Mouse (Mus musculus): ENCODE measurements around the gene Arih1.
"Not testable (repeated sequence)": the region's sequence is repeated elsewhere in the genome, so short reads cannot be mapped to it uniquely, and the experiment has no call there.

Gene Arih1

DNA sequence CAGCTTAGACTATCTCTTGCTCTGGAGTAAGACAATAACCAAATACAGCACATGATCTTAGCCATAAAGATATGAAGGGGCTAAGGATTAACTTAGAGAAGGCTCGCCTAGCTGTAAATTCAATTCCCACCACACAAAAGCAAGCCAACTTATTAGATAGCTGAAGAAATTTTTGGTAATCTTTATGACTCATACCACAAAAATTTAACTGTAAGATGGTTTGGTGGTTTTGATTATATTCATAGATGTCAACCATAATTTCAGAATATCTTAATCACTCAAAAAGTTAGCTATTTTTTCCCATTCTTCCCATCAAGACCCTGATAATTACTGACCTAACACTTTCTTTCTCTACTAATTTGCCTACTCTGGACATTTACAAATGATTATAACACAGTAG lies 17.0 kb downstream of the Arih1 start:
- intact Hi-C loops (cut with DNase I) = no loop called here

DNA sequence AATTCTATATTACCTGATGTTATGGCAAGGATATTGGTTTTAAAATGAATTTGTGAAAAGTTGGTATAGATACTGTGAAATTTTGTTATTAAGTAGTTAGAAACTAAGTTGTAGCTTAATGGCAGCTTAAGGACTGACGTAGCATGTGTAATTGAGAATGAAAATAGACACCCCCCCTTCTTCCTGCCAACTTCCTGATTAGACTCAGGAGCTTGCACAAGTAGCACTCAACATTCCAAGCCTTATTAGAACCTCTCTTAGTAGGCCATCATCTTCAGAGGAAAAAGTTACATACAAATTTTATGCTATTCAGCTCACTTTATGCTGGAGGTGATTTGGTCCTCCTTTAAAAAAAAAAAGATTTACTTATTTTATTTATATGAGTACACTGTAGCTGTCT lies 22.1 kb downstream of the Arih1 start:
- intact Hi-C loops (cut with DNase I) = no loop called here

DNA sequence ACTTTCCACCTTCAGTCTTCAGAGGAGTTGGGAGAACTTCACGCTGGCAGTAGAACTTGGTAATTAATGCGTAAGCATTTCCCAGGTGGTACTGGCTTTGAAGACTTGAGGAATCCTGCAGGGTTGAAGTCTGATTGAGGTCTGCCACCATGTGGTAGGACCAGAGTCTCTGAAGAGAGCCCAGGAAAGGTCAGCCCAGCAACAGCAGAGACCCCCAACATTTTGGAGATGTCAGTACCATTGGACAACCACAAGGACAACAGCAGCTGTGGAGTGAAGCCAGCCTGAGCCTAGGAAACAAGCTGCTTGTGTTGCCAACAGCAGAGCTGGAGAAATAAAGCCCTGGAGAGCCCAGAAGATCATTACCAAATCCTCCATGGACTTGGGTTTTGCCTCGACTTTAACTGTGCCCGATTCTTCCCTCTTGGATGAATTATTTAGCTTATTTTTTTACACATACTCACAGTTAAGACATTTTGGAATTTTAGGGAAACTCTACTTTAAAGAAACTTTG lies 27.4 kb downstream of the Arih1 start:
- intact Hi-C loops (cut with DNase I) = no loop called here

DNA sequence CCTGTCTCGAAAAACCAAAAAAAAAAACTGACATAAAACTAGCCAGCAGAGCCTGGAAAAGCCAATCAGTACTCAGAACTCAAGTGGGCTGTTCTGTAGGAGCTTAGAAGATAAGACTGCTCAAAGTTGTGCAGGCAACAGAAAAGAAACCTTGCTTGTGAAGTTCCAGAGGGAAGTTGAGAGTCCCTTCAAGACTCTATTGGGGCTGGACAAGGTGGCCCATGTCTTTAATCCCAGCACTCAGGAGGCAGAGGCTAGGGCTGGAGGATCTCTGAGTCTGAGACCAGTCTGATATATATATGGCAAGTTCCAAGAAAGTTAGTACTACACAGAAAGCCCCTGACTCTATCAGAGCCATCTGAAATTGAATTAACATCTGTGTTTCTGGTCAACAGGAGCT lies 28.0 kb downstream of the Arih1 start:
- intact Hi-C loops (cut with DNase I) = no loop called here

DNA sequence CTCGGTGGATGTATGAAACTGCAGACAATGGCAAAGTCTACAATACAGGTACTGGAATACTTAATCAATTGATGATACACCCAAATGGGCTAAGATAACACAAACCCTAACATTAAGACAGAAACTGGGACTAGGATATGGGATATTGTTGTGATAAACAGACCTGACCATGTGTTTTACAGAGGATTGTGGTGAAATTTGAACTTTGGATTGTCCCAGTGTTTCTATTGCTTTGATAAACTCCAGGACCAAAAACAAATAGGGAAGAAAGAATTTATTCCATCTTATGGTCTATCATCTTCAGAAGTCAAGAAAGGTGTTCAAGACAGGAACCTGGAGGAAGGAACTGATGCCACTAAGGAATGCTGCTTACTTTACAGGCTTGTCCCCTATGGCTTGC lies 28.7 kb downstream of the Arih1 start:
- intact Hi-C loops (cut with DNase I) = no loop called here

DNA sequence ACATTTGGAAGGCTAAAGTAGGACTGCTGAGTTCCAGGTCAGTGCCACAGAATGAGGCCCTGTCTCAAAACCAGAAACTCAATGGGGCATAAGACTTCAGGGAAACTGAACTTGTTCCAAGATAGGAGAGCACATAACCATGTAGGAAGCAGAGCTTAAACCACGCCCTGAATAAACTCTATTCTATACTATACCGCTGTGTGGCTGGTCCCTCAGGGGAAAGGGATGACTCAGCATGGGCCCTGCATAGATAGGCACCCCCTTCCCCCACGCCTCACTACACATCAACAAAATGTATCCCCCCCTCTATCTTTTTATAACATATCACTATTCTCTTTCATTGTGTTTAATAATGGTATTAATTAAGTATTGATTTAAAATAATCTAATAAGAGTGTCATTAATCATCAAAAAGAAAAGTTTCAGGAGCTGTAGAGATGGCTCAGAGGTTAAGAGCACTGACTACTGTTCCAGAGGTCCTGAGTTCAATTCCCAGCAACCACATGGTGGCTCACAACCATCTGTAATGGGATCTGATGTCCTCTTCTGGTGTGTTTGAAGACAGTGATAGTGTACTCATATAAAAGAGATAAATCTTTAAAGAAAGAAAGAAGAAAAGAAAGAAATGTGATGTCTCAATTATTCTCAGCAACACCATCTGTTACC lies 30.9 kb downstream of the Arih1 start:
- intact Hi-C loops (cut with DNase I) = no loop called here

DNA sequence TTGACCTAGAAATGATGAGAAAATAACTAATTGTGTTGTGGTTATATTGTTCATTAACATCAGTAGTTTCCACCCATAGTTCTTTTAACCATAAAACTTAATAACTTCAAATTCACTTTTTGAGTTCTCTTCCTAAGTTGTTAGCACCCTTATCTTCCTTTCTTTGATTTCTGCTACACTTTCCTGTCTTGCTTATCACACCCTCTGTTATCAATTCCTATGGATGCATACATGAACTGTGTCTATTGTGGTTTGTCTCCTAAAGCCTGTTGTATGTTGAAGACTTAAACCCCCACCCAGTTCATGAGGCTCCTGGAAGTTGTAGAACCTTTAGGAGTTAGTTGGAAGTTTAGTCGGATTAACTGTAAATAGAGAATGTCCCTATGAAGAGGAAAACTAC lies 52.7 kb downstream of the Arih1 start:
- intact Hi-C loops (cut with DNase I) = no loop called here

DNA sequence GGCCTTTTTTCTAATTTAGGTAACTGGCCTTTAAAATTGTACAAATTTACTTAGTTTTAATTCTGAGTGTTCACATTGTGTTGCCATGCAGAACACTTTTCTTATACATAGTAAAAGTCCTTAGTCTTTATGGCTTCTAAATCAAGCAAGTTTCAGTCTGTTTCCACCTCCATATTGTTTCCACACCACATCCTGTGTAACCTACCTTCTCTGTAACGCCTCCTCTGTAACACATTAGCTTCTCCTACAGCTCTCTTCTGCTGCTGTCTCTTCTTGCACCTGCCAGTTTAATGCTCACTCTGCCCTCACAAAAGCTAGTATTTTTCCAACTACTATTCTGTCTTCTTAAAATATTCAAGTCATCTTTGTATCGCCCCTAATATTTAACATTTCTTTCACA lies 54.8 kb downstream of the Arih1 start:
- intact Hi-C loops (cut with DNase I) = no loop called here

DNA sequence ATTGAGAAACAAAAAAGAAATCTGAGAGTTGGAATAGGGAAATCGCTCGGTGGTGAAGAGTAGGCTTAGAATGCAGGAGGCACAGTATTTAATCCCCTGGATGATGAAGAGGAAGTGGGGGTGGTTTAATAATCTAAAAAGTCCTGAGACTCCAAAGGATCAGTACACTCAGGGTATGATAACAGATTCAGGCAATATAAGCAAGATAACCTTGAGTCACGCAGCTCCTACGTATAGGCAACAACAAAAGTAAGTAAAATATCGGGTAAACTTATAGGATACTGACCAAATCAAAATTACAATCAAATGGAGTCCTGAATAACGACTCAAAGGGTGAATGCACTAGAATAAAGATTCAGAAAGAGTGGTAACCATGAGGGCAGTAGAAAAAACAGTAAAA lies 65.9 kb downstream of the Arih1 start:
- intact Hi-C loops (cut with DNase I) = no loop called here

DNA sequence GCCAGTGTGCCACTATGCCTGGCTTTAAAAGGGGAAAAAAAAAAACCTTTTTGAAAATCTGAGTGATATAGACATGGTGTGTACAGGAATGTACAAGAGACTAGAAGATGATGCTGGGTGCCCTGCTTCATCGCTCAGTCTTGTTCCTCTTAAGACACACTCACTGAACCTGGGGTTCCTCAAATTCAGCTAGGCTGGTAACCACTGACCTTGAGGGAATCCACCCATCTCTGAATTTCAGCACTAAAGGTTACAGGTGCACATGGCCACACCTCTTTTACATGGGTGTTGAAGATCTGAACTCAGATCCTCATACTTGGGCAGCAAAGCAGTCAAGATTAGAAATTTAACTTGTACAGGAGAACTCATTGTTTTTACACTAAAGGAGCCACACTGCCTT lies 79.1 kb downstream of the Arih1 start:
- intact Hi-C loops (cut with DNase I) = no loop called here

DNA sequence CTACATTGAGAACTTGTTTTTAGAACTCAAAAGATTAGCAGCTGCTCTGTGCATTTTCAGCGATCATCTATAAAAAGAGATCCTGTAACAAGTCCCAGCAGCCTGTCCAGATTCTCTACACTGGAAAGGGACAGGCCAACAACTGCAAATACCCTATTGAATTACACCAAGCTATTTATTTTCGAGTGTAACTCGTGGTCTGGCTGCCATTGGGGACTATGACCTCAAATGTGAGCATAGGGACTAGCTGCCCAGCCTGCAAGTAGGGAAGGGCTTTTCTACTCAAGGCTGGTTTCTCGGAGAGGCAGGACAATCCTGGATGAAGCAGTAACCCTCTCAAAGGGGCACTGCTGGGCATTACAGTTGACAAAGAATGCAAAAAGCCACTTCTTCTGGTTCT lies 97.3 kb downstream of the Arih1 start:
- intact Hi-C loops (cut with DNase I) = no loop called here

DNA sequence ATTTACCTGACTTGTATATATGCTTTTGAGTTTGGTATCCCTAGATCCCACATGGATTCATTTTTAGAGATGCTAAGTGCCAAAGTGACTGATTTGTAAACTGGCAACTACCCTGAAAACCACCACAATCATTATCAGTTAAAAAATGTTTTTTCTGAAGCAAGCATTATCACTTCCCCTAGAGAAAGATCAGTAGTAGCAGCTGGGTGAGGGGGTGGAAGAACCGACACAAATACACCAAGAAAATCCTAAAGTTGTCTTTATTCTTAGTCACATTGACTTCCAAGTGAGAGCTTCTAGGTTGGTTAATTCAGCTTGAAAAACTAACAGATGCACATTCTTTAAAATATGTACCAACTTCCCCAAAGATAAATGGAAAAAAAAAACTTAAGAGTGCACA lies 98.1 kb downstream of the Arih1 start:
- intact Hi-C loops (cut with DNase I) = no loop called here

DNA sequence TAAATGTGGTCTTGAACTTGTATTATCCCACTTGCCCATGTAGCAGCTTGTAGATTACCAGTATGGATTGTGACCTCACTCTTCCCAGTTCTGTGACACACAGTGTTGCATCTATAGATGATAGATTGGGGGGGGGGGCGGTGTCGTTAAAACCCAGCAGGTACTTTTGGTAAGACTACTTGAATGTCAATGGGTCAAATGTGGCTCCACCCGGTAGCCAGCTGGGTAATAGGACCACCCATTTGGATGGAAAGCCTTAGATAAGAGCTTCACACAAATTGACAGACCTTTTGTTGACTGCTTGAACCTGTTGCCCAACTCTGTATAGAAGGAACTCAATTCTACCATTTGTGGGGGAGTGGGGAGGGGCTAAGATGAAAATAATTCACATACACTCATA lies 99.0 kb downstream of the Arih1 start:
- intact Hi-C loops (cut with DNase I) = no loop called here

DNA sequence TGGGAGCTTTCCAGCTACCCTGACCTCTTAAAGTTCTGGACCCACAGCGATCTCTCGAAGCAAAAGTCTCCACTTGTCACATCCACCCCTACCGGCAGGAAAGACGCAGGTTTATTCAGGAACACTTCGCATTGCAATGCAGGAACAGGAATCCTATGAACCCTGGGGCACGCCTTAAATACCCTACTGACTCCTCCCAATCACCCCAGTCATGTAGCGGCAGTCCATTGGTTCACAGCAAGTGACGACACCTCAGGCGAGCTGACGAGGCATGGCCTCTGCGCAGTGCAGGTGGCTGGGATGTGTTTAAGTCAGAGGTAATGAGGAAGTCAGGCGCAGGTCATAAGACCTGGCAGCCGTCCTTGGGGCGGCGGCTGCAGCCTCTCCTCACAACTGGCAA lies 110.8 kb downstream of the Arih1 start:
- intact Hi-C loops (cut with DNase I) = no loop called here

DNA sequence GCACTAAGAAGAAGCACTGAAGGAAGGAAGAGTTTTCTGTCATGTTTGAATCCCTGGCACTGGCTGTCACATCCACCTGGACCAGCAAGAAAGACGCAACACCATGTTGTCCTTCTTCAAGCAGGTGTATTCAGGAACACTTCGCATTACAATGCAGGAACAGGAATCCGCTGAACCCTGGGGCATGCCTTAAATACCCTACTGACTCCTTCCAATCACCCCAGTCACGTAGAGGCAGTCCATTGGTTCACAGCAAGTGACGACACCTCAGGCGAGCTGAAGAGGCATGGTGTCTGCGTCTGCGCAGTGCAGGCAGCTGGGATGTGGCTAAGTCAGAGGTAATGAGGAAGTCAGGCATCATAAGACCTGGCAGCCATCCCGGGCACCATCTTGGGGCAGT lies 116.8 kb downstream of the Arih1 start:
- intact Hi-C loops (cut with DNase I) = no loop called here

DNA sequence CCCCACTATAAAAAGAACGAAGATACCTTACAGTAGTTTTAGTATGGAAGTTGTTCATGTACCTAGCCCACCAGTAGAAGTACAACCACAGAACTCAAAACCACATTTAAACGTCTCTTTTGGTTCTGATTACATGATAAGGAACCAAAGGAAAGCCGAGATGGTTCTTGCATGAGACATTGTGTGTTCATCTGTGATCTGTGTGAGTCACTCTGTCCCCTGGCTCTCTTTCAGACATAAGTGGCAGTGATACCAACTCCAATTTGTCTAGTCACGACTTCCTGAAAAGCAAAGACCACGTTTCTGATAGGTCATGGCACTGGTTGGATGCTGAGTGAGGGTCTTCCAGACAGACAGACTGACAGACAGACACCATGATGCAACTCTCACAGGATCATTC lies 117.2 kb downstream of the Arih1 start:
- intact Hi-C loops (cut with DNase I) = no loop called here

DNA sequence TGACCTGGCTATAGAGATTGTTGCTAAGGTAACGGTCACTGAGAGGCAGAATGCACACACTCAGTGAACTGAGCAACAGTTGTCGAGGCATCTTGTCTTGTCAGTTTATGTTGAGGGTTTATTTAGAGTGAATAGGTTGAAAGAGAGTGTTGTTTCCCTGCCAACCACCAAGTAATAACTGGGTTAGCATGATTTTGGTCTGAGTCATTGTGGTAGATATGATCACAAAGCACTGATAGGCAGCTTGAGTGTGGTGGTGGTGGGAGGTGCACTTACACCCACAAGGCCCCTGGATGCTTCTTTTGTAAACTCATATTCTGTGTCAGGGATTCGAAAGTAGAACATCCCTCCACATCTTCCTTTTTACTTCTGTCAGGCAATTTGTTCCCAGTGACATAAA lies 125.9 kb downstream of the Arih1 start:
- intact Hi-C loops (cut with DNase I) = not testable (repeated sequence)

DNA sequence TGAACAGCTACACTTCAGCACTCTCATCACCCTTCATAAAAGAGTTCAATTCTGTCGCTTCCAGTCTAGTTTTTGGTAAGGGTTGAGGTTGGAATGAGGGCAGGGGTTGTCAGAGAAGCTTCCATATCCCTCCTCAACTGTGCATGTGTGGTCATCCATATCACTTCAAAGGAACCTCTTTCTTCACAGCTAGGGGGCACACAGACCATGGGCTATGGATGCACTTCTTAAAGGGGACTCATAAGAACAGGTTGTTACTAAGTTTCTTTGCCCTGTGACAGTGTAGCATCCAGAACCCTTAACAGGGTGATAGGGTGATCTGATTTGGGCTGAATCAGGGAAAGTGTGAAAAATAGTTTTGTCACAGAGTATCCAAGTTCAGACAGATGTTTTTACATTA lies 128.4 kb downstream of the Arih1 start:
- intact Hi-C loops (cut with DNase I) = not testable (repeated sequence)

DNA sequence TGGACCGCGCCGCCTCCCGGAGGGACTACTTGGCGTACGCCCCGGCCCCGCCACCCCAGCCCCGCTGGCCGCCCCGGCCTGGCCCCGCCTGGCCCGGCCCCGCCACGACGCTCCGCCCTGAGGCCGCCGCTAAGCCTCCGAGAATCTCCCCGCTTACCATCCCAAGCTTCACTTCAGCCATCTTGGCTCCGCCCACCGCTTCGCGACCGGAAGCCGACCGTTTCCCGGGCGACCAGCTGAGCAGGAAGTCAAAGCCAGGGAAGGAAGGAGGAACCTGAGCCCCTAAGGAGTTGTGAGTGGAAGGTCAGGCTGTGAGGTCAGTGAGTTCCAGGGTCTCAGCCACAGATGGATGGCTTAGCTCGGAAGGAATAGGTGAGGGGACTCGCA lies 133.2 kb downstream of the Arih1 start, which contains the start of gene Bbs4:
Bbs4 (minus strand) TSS at position 256 of the 387 bp plus-strand sequence.
- intact Hi-C loops (cut with DNase I) = no loop called here

DNA sequence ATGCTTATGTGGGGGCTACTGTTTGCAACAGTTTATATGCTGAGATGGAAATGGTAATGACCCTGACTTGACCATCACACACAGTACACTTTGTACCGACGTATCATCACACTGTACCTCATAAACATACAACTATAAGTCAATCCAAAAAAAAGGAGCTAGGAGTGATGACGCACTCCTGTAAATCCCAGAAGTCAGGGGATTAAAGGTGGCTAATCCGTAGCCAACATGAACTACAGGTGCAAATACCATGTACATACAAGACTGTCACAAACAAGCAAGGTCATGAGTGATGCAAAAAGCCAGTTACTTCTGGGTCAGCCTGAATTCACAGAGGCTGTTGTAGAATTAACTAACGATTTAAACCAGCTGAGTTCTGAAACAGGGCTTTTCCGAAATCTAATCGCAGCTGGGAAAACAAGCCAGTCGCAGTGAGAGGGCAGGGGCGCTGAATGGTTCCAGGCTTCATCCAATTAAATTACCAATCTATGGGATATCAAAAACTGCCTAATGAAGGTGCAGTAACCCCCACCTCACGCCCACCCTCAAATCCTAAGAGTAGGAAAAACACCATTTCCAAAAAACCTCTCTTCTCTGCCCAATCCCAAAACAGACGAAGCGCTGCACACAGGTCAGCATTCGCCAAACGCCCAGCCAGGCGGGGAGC lies 133.7 kb downstream of the Arih1 start:
- intact Hi-C loops (cut with DNase I) = no loop called here

DNA sequence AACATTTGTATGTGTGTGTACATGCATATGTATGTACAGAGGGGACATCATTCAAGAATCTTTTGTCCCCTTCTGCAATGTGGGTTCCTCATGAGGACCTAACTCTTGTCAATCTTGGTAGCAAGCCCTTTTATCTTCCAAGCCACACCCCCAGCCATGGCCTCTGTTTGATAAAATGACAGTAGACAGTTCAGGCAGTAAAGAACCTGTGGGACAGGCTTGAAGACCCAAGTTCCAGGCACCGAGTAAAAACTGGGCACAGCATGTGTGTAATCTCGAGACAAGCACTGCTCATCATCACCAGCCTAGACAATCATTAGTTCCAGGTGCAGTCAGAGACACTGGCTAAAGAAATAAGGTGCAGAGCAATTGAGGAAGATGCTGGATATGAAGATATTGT lies 140.2 kb downstream of the Arih1 start:
- intact Hi-C loops (cut with DNase I) = loop anchor here (5.0 kb wide), 1 partner anchor 221 kb away; no protein-coding TSS in a partner anchor

DNA sequence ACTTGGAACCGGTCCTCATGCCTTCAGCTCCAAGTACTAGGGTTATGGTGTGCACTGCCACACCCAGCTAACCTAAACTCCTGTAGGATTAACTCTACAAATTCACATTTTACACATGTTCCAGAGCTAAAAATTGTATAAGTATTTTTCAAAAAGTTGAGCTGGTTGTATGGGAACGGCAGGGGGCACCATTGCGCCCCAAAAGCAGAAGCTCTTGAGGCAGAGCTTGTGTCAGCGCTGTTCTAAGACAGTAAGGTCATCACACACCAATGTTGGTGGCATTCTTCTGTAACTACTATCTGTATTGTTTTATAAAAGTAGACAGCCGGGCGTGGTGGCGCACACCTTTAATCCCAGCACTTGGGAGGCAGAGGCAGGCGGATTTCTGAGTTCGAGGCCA lies 146.4 kb downstream of the Arih1 start:
- intact Hi-C loops (cut with DNase I) = no loop called here

DNA sequence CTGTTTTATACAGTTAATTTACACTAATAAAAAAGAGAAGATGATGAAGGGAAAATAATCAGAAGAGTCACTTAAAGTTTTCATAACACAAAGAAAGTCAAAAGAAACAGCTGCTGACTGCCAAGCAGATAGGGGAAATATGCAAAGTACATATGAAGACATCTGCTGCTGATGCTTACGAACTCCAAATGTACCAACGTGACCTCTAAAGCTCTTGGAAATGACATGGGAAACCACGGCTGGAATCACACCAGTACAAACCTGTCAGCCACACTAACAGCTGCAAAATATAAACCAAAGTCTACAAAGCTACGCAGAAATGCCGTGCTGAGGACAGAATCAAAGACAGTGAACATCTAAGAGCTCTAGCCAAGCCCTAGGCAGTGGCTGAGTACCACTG lies 147.3 kb downstream of the Arih1 start:
- intact Hi-C loops (cut with DNase I) = no loop called here

Measured in adrenal gland (tissue).